Mouse (Mus musculus) testis, adult 2 months (tissue): Measurements from ENCODE around the gene Ptgds.

ENCODE experiments used
- CTCF ChIP-seq: fragments of 200-500 bp; IDR thresholded peaks from 2 replicates; pipeline ENCODE4 v1.5.1; 2012; ENCODE audit warnings: low read depth, mild to moderate bottlenecking, inconsistent platforms, low read length, moderate library complexity; ENCODE audit not compliant: control insufficient read depth, insufficient read depth, insufficient replicate concordance
- POLR2A ChIP-seq: fragments of 200-500 bp; IDR thresholded peaks from 2 replicates; pipeline ENCODE4 v1.6.1; 2012; ENCODE audit warnings: low read depth, mild to moderate bottlenecking, inconsistent platforms, low read length, moderate library complexity; ENCODE audit not compliant: control insufficient read depth

DNA sequence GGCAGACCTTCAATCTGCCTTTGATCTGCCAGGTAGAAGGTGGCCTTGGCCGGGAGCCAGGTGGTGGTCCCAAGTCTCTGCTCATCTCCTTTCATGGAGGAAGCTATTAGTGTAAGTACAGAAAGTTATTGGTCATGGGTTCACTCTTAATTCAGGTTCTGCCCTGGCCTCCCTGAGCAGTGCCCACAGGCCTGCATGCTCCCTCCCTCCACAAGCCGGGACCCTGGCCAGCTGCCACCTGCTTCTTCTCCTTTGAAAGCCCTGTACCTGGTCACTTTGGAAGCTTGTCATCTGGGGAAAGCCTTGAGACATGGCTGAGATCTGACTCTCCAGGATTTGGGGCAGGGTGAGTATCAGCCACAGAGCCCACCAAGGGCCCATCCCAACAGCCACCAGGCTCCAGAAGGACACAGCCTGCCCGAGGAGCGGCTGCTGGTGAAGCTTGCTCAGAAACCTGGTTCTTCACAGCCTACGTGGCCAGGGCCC lies 23.7 kb upstream of the Ptgds start, which contains the start of gene Lcn12:
- TF ChIP-seq CTCF (no peak), POLR2A (no peak)
